Mouse (Mus musculus): ENCODE measurements around the gene Fgfr2. TPM values are rescaled to one million over a fixed set of nuclear protein-coding genes. Genes with fewer than 3 reads are reported as not detected.

Gene Fgfr2
- total RNA-seq, 2 experiments from 2014 or later: 1.5 to 1.7 TPM

- intact Hi-C loops (cut with DNase I): no loop called here
- no peak for DNase-seq
These were observed 396.9 kb downstream of the Fgfr2 start for GRCm38 (mm10) chr7:132726106-132726861.

- intact Hi-C loops (cut with DNase I): no loop called here
These were observed 398.6 kb downstream of the Fgfr2 start for GRCm38 (mm10) chr7:132724501-132725062.

DNA sequence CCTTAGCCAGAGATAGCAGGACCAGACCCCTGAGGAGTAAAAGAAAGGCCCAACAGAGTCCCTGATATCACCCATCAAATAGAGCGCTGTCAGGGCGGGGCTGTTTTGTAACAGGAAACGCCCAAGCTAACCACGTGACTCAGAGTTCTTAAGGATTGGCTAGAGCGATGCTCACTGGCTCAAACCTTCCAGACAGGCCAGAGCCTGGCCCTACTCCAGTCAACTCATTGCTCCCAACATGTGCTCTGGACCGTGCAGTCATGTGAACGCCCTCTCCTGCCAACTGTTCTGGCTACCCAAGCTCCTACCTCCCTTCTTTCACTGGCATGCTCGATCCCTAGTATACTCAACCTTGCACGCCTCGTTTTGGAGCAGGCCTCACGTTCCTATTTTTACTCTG lies 399.2 kb downstream of the Fgfr2 start:
- intact Hi-C loops (cut with DNase I): no loop called here
- peak; percentile 82 to 84 for DNase-seq

More at GRCm38 (mm10) chr7:132724501-132725062, 398.6 kb downstream of the Fgfr2 start:
- DNase-seq: no peak

DNA sequence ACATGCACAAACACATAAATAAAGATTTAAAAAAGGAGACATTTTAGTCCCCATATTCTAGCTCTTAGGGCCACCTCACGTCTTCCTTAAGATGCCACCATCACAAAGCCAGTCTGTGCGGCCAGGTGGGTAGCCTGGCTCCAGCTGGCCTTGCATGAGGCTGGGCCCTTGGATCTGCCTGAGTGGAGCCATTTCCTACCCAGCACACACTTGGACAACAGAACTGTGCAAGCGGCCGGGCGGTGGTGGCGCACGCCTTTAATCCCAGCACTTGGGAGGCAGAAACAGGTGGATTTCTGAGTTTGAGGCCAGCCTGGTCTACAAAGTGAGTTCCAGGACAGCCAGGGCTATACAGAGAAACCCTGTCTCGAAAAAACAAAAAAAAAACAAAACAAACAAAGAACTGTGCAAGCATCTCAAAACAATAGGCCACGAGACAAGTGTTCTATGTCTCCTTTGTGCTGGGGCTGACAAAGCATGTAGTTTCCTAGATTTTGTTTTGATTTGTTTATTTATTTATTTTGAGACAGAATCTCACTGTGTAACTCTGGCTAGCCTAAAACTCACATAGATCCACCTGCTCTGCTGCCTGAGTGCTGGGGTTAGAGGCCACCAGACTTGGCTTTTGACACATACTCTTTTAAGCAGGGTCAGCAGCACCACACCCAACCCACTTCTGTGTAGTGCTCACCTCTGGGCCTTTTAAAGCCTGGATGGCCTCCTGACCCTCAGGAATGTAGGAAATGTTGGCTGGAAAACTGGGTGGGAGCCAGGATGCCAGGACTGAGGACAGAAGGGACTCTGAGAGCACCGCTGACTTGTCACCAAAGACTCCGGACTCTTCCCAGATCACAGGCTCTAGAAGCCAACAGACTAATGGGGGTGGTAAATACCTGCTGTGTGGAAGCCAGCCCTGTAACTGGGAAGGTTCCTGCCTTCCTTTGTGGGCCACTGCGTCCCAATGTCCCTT lies 400.5 kb downstream of the Fgfr2 start:
- intact Hi-C loops (cut with DNase I): no loop called here
- DNase-seq: peak in 1 of 2 experiments; percentile 39

DNA sequence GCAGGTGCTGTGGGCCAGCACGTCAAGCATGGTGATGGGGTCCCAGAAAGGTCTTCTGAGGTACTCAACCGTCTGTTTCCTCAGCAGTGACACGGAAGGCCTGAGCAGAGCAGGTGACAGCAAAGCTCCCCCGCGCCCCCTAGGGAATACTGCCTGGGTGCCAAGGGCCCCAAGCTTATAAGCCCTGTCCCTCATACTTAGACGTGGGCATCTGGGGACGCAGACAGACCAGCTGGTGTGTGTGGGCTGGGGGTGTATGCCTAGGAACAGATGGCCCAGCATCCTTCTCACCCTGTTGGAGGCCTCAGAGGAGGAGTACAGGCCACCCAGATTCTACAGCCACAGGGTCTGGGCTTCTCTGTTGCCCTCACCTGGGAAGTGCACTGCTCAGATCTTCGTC lies 402.6 kb downstream of the Fgfr2 start:
- DNase-seq: no peak
- intact Hi-C loops (cut with DNase I): loop anchor here (2.0 kb wide), 1 partner anchor 42 kb away; no protein-coding TSS in a partner anchor

- intact Hi-C loops (cut with DNase I): loop anchor here (10.0 kb wide), 1 partner anchor 145 kb away; the partner anchor contains the start of gene Oat
- DNase-seq: no peak
These were observed 403.6 kb downstream of the Fgfr2 start for GRCm38 (mm10) chr7:132719570-132719969.

DNA sequence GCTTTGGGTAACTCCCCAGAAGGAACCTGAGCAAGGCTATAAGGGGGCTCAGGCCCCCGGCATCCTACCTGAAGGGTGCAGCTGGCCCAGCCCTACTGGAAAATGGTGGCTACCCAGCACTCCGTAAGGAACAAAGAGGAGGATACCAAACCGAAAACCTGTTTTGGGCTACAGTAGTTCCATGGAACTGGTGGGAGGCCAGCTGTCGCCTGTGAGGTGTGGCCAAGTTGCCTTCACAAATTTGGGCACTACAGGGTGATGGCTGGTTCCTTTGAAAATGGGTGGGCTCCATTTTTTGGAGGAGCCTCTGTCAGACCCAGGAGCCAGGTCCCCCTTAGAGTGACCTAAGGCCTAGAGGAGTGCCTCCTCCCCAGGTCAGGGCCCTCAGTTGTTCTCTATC lies 407.9 kb downstream of the Fgfr2 start:
- intact Hi-C loops (cut with DNase I): loop anchor here (2.0 to 10.0 kb wide), 3 partner anchors 20 to 140 kb away; partner anchors contain the start of gene Oat

DNA sequence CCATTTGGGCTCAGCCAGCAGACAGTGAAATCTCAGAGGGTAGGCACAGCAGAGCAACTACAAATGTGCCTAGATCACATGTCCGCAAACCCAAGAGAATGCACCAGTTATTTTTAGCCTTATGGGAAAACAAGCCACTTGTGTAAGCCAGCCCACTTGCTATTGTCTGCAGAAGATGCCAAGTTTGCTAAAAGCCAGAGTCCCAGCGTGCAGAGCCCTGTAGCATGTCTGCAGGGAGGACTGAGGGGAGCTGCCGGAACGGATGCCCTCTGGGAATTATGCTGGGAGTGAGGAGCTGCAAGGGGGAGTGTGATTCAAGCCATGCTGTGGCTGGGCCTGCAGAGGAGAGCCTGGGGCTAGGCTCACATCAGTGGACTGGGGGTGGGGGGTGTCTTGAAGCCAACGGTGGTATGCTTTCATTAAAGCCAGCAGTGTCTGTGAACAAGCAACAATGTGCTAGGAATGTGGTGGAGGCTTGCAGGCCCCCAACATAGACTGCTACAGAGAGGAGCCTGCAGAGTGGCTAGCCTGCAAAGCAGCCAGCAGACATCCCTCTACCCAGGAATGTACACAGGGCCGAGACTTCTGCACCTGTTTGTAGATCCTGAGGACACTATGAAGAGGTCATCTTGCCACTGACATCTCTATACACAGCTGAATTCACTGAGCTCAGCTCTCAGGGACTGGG lies 408.8 kb downstream of the Fgfr2 start:
- DNase-seq: peak; percentile 60 to 74
- intact Hi-C loops (cut with DNase I): loop anchor here (2.0 to 10.0 kb wide), 4 partner anchors 20 to 140 kb away; partner anchors contain the start of genes Fam53b and Oat

More for the DNA sequence above, 407.9 kb downstream of the Fgfr2 start:
- no peak for DNase-seq

DNA sequence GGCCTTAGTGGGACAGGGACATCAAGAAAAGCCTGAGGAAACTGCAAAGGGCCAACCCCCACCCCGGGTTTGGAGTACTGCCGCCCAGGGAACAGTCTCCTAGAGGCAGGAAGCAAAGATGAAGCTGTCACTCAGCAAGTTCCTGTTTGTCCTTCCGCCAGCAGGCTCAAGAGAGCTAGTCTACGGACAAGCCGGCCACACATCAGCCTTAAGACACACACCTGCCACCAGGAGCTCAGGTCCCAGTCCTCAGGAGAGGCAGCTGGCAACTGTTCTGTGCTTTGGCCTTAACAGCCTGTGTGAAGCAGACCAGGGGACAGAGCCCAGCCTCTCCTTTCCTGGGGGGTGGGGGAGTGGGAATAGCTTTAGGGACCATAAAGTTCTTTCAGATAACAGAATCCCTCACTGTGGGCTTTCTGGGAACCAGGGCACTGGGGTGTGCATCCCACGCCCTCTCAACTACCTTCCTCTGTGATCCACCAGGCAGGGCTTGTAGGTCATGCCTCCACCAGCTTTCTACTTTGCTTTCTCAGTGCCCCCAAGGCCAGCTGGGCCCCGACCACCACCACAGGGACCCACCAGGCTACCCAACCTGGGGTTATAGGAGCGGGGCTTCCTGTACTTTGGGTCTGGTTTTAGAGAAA lies 409.5 kb downstream of the Fgfr2 start:
- intact Hi-C loops (cut with DNase I): loop anchor here (2.0 to 10.0 kb wide), 5 partner anchors 21 to 139 kb away; partner anchors contain the start of genes Fam53b and Oat
- DNase-seq: peak; percentile 61 to 74

- DNase-seq: no peak
- intact Hi-C loops (cut with DNase I): loop anchor here (2.0 to 10.0 kb wide), 3 partner anchors 38 to 138 kb away; partner anchors contain the start of genes Fam53b and Oat
These were observed 410.2 kb downstream of the Fgfr2 start for GRCm38 (mm10) chr7:132712956-132713355.

GRCm38 (mm10) chr7:132712044-132712708 lies 411.0 kb downstream of the Fgfr2 start:
- no peak for DNase-seq
- intact Hi-C loops (cut with DNase I): loop anchor here (2.0 to 10.0 kb wide), 3 partner anchors 37 to 137 kb away; partner anchors contain the start of genes Fam53b and Oat

- DNase-seq: no peak
- intact Hi-C loops (cut with DNase I): loop anchor here (5.0 to 10.0 kb wide), 2 partner anchors 101 to 137 kb away; partner anchors contain the start of genes Fam53b and Oat
These were observed 411.6 kb downstream of the Fgfr2 start for GRCm38 (mm10) chr7:132711579-132711978.

- DNase-seq: no peak
- intact Hi-C loops (cut with DNase I): no loop called here
These were observed 418.0 kb downstream of the Fgfr2 start for GRCm38 (mm10) chr7:132705130-132705529.

GRCm38 (mm10) chr7:132704310-132704875 lies 418.8 kb downstream of the Fgfr2 start:
- intact Hi-C loops (cut with DNase I): no loop called here
- no peak for DNase-seq

DNA sequence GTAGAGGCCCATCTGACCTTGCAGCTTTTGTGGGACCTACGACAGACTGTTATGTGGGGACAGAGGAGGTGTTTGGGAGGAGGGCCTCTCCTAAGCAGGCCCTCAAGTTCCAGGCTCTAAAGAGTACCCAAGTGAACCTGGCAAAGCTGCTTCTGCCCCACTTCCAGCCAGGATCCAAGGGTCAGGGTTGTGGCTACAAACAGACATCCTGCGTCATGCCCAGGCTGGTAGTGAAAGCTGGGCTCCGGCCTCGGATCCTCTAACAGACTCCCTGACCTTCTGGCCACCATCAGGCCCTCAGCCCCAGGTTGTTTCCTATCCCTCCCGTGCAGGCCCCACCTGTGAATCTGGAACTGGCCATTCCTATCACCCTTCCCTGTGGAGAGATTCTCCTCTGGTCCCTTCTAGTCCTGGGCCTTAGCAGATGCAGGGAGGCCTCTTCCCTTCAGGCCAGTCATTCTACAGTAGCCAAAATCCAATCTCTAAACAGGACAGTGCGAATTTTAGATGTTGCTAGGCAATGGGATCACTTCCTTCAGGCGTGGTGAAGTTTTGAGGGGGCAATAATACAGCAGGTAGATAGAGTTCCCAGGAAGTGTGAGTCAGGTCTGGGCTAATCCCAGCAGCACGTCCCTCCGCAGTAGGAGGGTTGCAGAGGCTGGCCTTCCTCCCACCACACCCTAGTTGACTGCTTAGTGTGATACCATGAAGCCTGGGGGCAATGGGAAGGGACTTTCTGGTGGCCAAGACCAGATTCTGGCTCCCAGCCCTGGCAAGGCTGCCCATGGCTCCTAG lies 419.4 kb downstream of the Fgfr2 start:
- intact Hi-C loops (cut with DNase I): no loop called here
- no peak for DNase-seq

GRCm38 (mm10) chr7:132702492-132703070 lies 420.6 kb downstream of the Fgfr2 start:
- intact Hi-C loops (cut with DNase I): no loop called here
- no peak for DNase-seq

- no peak for DNase-seq
- intact Hi-C loops (cut with DNase I): no loop called here
These were observed 421.1 kb downstream of the Fgfr2 start for GRCm38 (mm10) chr7:132702024-132702423.
